Mouse (Mus musculus): Measurements from ENCODE around the gene Gm14597. TPM values are rescaled to one million over a fixed set of nuclear protein-coding genes. Genes with fewer than 3 reads are reported as not detected.

Gene Gm14597
- not detected for total RNA-seq (2023)

DNA sequence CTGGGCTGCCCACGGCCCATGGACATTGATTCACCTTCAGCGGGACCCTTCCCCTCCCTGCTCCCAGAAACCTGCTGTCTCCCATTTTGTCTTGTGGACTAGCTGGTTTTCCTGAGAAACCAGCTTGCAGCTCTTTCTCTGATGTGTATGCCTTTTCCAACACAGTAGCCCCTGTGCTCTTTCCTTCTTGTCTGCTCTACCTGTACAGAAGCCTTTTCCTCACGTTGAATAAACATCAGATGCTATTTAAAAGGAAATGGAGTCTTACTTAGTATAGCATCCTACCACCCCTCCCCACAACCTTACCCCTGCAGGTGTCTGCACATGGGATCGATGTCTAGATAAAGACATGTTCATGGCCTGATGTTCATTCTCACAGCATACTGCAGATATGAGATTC is at the start of gene Gm14597:
Gene Gm14597, minus strand, starts transcription at position 101 of the 400 bp plus-strand sequence.

DNA sequence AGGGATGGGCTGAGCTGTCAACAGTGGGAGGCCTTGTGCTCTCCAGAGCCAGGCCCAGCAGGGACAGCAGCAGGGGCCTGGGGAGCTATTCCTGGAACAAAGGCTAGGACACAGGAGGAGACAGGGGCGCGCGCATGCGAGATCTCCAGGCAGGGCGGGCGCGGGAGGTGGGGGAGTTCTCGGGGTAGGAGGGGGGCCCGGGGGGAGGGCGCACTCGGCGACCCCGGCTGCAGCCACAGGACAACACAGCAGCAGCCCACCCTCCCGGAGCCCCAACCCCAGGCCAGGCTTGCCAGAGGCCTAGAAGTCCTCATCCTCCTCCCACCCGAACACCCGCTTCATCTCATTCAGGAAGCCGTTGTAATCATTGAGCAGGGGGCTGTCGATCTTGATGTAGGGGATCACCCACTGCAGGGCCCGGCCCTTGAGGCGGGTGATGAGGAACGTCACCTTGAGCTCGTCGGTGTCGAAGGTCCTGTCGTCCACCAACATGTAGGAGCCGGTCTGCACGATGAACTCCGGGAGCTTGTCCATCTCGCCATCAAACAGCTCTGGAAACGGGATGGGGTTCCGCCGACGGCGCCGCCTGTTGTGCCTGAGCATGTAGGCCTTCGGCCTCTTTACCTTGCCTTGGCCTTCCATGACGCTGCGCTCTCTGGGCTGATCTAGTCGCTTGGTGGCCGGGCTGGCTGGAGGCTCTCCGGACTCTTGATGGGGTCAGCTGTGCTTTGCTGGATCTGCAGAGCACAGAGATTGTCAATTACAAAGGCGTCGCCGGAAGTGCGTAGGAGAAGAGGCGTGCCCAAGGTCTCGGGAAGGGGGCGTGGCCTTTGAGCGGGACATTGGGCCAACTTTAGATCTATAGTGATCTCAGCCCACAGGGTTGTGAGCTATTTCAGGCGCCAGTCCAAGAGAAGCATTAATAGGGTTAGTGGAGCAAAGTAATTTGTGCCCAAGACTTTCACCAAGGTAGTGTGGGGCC is 34.5 kb upstream of the Gm14597 start, which contains the start of gene Rtl8a:
Gene Rtl8a, minus strand, starts transcription at position 703 of the 982 bp plus-strand sequence.

DNA sequence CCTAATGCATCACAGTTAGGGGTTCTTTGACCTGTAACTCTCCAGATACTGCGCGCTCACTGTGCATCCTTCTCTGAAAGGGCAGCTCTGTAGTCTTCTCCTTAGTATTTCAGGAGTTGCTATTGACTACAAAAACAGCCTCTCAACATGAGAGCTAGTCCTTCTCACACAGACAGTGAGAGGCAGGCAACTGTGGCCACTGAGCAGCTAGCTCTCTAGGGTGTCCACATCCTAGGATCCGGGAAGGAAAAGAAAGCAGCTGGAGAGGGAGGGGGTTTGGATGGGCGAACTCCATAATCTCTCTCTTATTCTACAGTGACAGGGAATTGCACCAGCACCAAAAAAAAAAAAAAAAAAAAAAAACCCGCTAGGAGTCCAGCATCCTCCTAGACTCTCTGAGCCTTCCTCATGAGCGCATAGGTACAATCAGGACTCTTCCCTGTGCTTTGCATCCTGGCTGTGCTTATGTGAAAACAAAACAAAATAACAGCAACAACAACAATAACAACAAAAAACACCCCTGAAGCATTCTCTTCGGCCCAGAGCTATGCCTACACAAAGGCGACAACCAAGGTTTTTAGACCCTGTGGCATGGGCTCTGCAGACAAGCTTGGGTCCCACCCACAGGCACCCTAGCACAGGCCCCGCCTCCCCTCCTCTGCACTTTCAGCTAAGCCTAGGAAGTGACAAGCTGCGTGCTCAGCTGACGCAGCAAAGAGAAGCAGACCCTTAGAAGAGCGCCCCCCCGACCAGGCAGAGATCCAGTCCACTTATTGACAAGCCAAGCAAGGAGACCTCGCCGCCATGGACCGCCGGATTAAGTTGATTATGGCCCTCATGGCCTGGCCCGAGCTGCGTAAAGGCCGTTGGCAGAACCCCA is 1.3 kb downstream of the Gm14597 start, which contains the start of gene Rtl8c:
Gene Rtl8c, plus strand, starts transcription at position 791 of the 880 bp plus-strand sequence.

Other genes starting within 250 kb of the Gm14597 start
- 10 to 100 TPM; 21.1 to 22.6 TPM for gene Mospd1, start 238.5 kb downstream of the Gm14597 start, total RNA-seq (2023)
- not detected for gene Etd, start 174.1 kb downstream of the Gm14597 start, total RNA-seq (2023)
- gene Rtl8c, start 947 bp downstream of the Gm14597 start, total RNA-seq (2023), result 1 to 10 TPM; 1.4 to 1.7 TPM
- gene Rtl8a, start 34.7 kb upstream of the Gm14597 start, total RNA-seq (2023), result 10 to 100 TPM in 1 of 2 experiments, 1 to 10 TPM in 1; 7.5 to 13.9 TPM
- 1 to 10 TPM; 7.0 to 9.0 TPM for gene Rtl8b, start 61.4 kb upstream of the Gm14597 start, total RNA-seq (2023)
- gene 4930502E18Rik, start 115.8 kb upstream of the Gm14597 start, total RNA-seq (2023), result not detected
- not detected for gene 1700013H16Rik, start 148.9 kb upstream of the Gm14597 start, total RNA-seq (2023)
- not detected for gene Zfp36l3, start 167.4 kb upstream of the Gm14597 start, total RNA-seq (2023)
- gene Xlr, start 188.7 kb upstream of the Gm14597 start, total RNA-seq (2023), result 1 to 10 TPM; 1.1 to 1.5 TPM

Measured in neutrophil, adult 83 days (primary cell).